Mouse (Mus musculus): ENCODE results near the gene Edem3. TPM values are rescaled to one million over a fixed set of nuclear protein-coding genes. Genes with fewer than 3 reads are reported as not detected.
"Not testable (repeated sequence)": the region's sequence is repeated elsewhere in the genome, so short reads cannot be mapped to it uniquely, and the experiment has no call there.

Edem3 gene
- total and polyA plus RNA-seq, 2 experiments from 2014 or later, result 6.6 to 16.5 TPM

GRCm38 (mm10) chr1:151725590-151725989, 29.6 kb upstream of the Edem3 start:
- ATAC-seq (ENCODE audit: insufficient read depth, low read depth) (no peak), DNase-seq (ENCODE audit: low spot score) (no peak)
- H3K27ac ChIP-seq (ENCODE audit: low read depth), result no peak overlapping the region
- H3K4me3 ChIP-seq (ENCODE audit: low read depth, low read length), result no peak overlapping the region
- H3K9ac ChIP-seq (replicated peaks; ENCODE audit: low read depth, low read length), result no peak overlapping the region
- no peaks in the 10 kb centered on the region for H3K27me3 ChIP-seq (ENCODE audit: control insufficient read depth, insufficient read depth, low read length)
- TF ChIP-seq EP300 (IDR thresholded peaks at IDR 0.05; ENCODE audit: low read depth), result no peak
- TF ChIP-seq CTCF (IDR thresholded peaks at IDR 0.05; ENCODE audit: low read depth), result no peak
- 61% methylated on average over 2 of the region's 2 CpGs for WGBS
- H3K4me1 ChIP-seq (ENCODE audit: control insufficient read depth, insufficient read depth), result no peaks in the 10 kb centered on the region
- H3K36me3 ChIP-seq (replicated peaks; ENCODE audit: control insufficient read depth, insufficient read depth, low read length), result no peaks in the 10 kb centered on the region
- H3K9me3 ChIP-seq (replicated peaks; ENCODE audit: control insufficient read depth, low read length), result no peaks in the 10 kb centered on the region
- H3K4me2 ChIP-seq (ENCODE audit: low read depth, low read length), result no peak overlapping the region

GRCm38 (mm10) chr1:151726358-151726757, 28.8 kb upstream of the Edem3 start:
- 83% methylated on average over 6 of the region's 6 CpGs for WGBS
- Histone ChIP-seq H3K27me3 (ENCODE audit: control insufficient read depth, insufficient read depth, low read length) (no peaks in the 10 kb centered on the region), H3K9ac (replicated peaks; ENCODE audit: low read depth, low read length) (no peak overlapping the region), H3K4me3 (ENCODE audit: low read depth, low read length) (no peak overlapping the region), H3K4me2 (ENCODE audit: low read depth, low read length) (no peak overlapping the region), H3K4me1 (ENCODE audit: control insufficient read depth, insufficient read depth) (no peaks in the 10 kb centered on the region), H3K9me3 (replicated peaks; ENCODE audit: control insufficient read depth, low read length) (no peaks in the 10 kb centered on the region), H3K36me3 (replicated peaks; ENCODE audit: control insufficient read depth, insufficient read depth, low read length) (no peaks in the 10 kb centered on the region), H3K27ac (ENCODE audit: low read depth) (no peak overlapping the region)
- no peak for DNase-seq (ENCODE audit: low spot score)
- no peak for ATAC-seq (ENCODE audit: insufficient read depth, low read depth)
- TF ChIP-seq CTCF (IDR thresholded peaks at IDR 0.05; ENCODE audit: low read depth) (no peak), EP300 (IDR thresholded peaks at IDR 0.05; ENCODE audit: low read depth) (no peak)

- no peak for ATAC-seq (ENCODE audit: insufficient read depth, low read depth)
- H3K9ac ChIP-seq (replicated peaks; ENCODE audit: low read depth, low read length), result no peak overlapping the region
- H3K27me3 ChIP-seq (ENCODE audit: control insufficient read depth, insufficient read depth, low read length), result no peaks in the 10 kb centered on the region
- H3K36me3 ChIP-seq (replicated peaks; ENCODE audit: control insufficient read depth, insufficient read depth, low read length), result no peaks in the 10 kb centered on the region
- H3K4me2 ChIP-seq (ENCODE audit: low read depth, low read length), result no peak overlapping the region
- H3K4me3 ChIP-seq (ENCODE audit: low read depth, low read length), result no peak overlapping the region
- H3K27ac ChIP-seq (ENCODE audit: low read depth), result no peak overlapping the region
- H3K4me1 ChIP-seq (ENCODE audit: control insufficient read depth, insufficient read depth), result no peaks in the 10 kb centered on the region
- DNase-seq (ENCODE audit: low spot score), result no peak
- no peaks in the 10 kb centered on the region for H3K9me3 ChIP-seq (replicated peaks; ENCODE audit: control insufficient read depth, low read length)
- TF ChIP-seq CTCF (IDR thresholded peaks at IDR 0.05; ENCODE audit: low read depth), result no peak
- WGBS, result 48% methylated on average over 4 of the region's 4 CpGs
Measured at GRCm38 (mm10) chr1:151728141-151728540, 27.0 kb upstream of the Edem3 start.

- Histone ChIP-seq H3K4me3 (ENCODE audit: low read depth, low read length) (no peak overlapping the region), H3K36me3 (replicated peaks; ENCODE audit: control insufficient read depth, insufficient read depth, low read length) (no peaks in the 10 kb centered on the region), H3K27me3 (ENCODE audit: control insufficient read depth, insufficient read depth, low read length) (no peaks in the 10 kb centered on the region), H3K27ac (ENCODE audit: low read depth) (no peak overlapping the region), H3K4me1 (ENCODE audit: control insufficient read depth, insufficient read depth) (no peaks in the 10 kb centered on the region), H3K9ac (replicated peaks; ENCODE audit: low read depth, low read length) (no peak overlapping the region), H3K4me2 (ENCODE audit: low read depth, low read length) (no peak overlapping the region), H3K9me3 (replicated peaks; ENCODE audit: control insufficient read depth, low read length) (no peaks in the 10 kb centered on the region)
- TF ChIP-seq CTCF (IDR thresholded peaks at IDR 0.05; ENCODE audit: low read depth) (no peak), EP300 (IDR thresholded peaks at IDR 0.05; ENCODE audit: low read depth) (no peak)
- DNase-seq (ENCODE audit: low spot score), result no peak
- ATAC-seq (ENCODE audit: insufficient read depth, low read depth), result no peak
- 79% methylated on average over 2 of the region's 2 CpGs for WGBS
Measured at GRCm38 (mm10) chr1:151737146-151737545, 18.0 kb upstream of the Edem3 start.

GRCm38 (mm10) chr1:151741199-151741621, 14.0 kb upstream of the Edem3 start:
- no peak for ATAC-seq (ENCODE audit: insufficient read depth, low read depth)
- DNase-seq (ENCODE audit: low spot score), result no peak
- H3K9me3 ChIP-seq (replicated peaks; ENCODE audit: control insufficient read depth, low read length), result no peaks in the 10 kb centered on the region
- TF ChIP-seq CTCF (IDR thresholded peaks at IDR 0.05; ENCODE audit: low read depth) (no peak), EP300 (IDR thresholded peaks at IDR 0.05; ENCODE audit: low read depth) (no peak)
- H3K27ac ChIP-seq (ENCODE audit: low read depth), result no peak overlapping the region
- H3K27me3 ChIP-seq (ENCODE audit: control insufficient read depth, insufficient read depth, low read length), result no peaks in the 10 kb centered on the region
- H3K9ac ChIP-seq (replicated peaks; ENCODE audit: low read depth, low read length), result no peak overlapping the region
- no peaks in the 10 kb centered on the region for H3K4me1 ChIP-seq (ENCODE audit: control insufficient read depth, insufficient read depth)
- no peak overlapping the region for H3K4me2 ChIP-seq (ENCODE audit: low read depth, low read length)
- H3K4me3 ChIP-seq (ENCODE audit: low read depth, low read length), result no peak overlapping the region
- no peaks in the 10 kb centered on the region for H3K36me3 ChIP-seq (replicated peaks; ENCODE audit: control insufficient read depth, insufficient read depth, low read length)
- WGBS, result 71% methylated on average over 7 of the region's 7 CpGs

- not testable (repeated sequence) for H3K4me1 ChIP-seq (ENCODE audit: control insufficient read depth, insufficient read depth); H3K27me3 ChIP-seq (ENCODE audit: control insufficient read depth, insufficient read depth, low read length); H3K4me2 ChIP-seq (ENCODE audit: low read depth, low read length); ATAC-seq (ENCODE audit: insufficient read depth, low read depth); H3K9ac ChIP-seq (replicated peaks; ENCODE audit: low read depth, low read length); H3K27ac ChIP-seq (ENCODE audit: low read depth); H3K4me3 ChIP-seq (ENCODE audit: low read depth, low read length); H3K9me3 ChIP-seq (replicated peaks; ENCODE audit: control insufficient read depth, low read length); H3K36me3 ChIP-seq (replicated peaks; ENCODE audit: control insufficient read depth, insufficient read depth, low read length); DNase-seq (ENCODE audit: low spot score)
- 91% methylated on average over 2 of the region's 2 CpGs for WGBS
Measured at GRCm38 (mm10) chr1:151749894-151750293, 5.3 kb upstream of the Edem3 start.

All from heart, postnatal 0 days (tissue).